Comparison of ENCODE assay signal across 16 mouse cellular contexts in the genomic region with DNA sequence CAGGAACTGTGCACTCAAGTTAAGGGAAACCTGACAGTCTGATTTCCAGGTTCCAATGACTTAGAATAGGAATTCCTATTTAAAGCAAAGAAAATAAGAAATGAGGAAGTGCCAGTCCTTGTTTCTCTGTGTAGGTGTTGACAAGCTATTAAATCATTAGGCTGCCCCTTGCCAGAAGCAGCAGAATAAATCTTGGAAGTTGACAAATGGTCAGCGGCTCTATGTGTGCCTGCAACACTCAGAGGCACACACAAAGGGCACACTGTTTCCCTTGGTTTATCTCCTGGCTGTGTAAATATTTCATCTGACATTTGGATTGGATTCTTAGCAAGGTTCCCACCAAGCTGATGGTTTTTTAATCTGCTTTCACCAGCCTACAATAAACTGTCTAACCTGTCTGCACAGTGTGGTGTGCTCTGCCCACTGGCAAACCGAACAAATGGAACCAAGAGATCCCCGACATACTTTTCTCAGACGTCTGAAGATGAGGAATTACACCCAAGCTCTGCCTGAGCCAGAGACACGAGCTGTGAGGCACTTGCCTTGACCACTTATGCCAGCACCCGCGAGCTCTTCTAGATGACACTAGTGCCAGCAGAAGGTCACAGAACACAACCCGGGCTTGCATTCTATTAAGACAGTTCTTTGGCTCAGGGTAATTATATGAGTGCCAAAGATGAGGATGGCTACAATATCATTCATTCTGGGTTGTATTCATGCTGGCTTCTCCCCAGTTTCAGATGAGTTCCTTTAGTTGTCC.
DNase-seq lines count a peak whose midpoint lies in the region; ATAC-seq and TF ChIP-seq lines count a peak whose summit lies in the region.
"Had no signal": no experiment of that assay in that cellular context is flagged by ENCODE, and none has a peak within 500 bp of the region (broad histone marks: within the 10 kb centered on the region; RNA-seq: fewer than 3 reads in every experiment).

No protein-coding gene starts in this region.

- H3K4me3 ChIP-seq in gastrocnemius, adult 2 months, result no peak overlapping the region
- H3K4me3 ChIP-seq: hindbrain, embryonic 12.5 days; midbrain, embryonic 12.5 days had no signal

- ATAC-seq in erythroblast, adult 5-6 weeks (replicated peaks; ENCODE audit: low FRiP score, poor library complexity, severe bottlenecking), result no peak
- ATAC-seq: CD4-positive, CD25-positive, alpha-beta regulatory T cell, adult 4 months had no signal

- intact Hi-C loops in gastrocnemius, adult 2 months (cut with DNase I), result no loop called here
- intact Hi-C loops in heart, postnatal 10 days (cut with DNase I), result no loop called here

- H3K27ac ChIP-seq in gastrocnemius, adult 2 months, result no peak overlapping the region
- H3K27ac ChIP-seq: hindbrain, embryonic 12.5 days; liver, embryonic 14.5 days; midbrain, embryonic 12.5 days had no signal

- peak; percentile 19 for DNase-seq in gastrocnemius, adult 2 months
- DNase-seq in gastrocnemius, adult 18-20 months (ENCODE audit: low spot score), result no peak
- peak; percentile 15 for DNase-seq in kidney, adult 9 months
- no peak for DNase-seq in kidney, adult 18-20 months
- peak; percentile 75 for DNase-seq in adipocyte (ENCODE audit: low spot score)
- DNase-seq in heart, postnatal 10 days, result peak; percentile 32 to 36
- DNase-seq: cerebellum, adult 11 months; gastrocnemius, postnatal 36 days; left cerebral cortex, postnatal 4 days; lung, postnatal 14 days; thymus, adult 18-20 months had no signal

- TF ChIP-seq CTCF in gastrocnemius, adult 2 months (IDR thresholded peaks at IDR 0.05), result no peak

Comparison
In these comparisons a context has a peak if more than half of its experiments do, and no peak if none do; other contexts are left out.
1. DNase-seq: peak in gastrocnemius, adult 2 months (single experiment), kidney, adult 9 months (single experiment), adipocyte (single experiment) and heart, postnatal 10 days (2 of 2); none in gastrocnemius, adult 18-20 months (single experiment) and kidney, adult 18-20 months (single experiment).